Mouse (Mus musculus) naive thymus-derived CD4-positive, alpha-beta T cell, adult 2 months (primary cell): ENCODE measurements around the gene Nav3.
"Not testable (repeated sequence)": the region's sequence is repeated elsewhere in the genome, so short reads cannot be mapped to it uniquely, and the experiment has no call there.

Source experiments
- DNase-seq: peaks from one replicate; pipeline ENCODE4 v3.0.0-alpha.2; 2011; ENCODE audit warnings: low read depth

Gene Nav3

GRCm38 (mm10) chr10:110383506-110384229 is 72.3 kb downstream of the Nav3 start:
- DNase-seq, result not testable (repeated sequence)

GRCm38 (mm10) chr10:110380792-110381191 is 75.2 kb downstream of the Nav3 start:
- no peak for DNase-seq

- no peak for DNase-seq
Observed at GRCm38 (mm10) chr10:110372724-110373455, 83.1 kb downstream of the Nav3 start.

- DNase-seq, result no peak
Observed at GRCm38 (mm10) chr10:110352148-110352547, 103.9 kb downstream of the Nav3 start.

- no peak for DNase-seq
Observed at GRCm38 (mm10) chr10:110330030-110330429, 126.0 kb downstream of the Nav3 start.

GRCm38 (mm10) chr10:110329629-110330028 is 126.4 kb downstream of the Nav3 start:
- no peak for DNase-seq

GRCm38 (mm10) chr10:110322082-110322632 is 133.8 kb downstream of the Nav3 start:
- no peak for DNase-seq

GRCm38 (mm10) chr10:110317275-110317674 is 138.7 kb downstream of the Nav3 start:
- DNase-seq, result no peak

- DNase-seq, result no peak
Observed at GRCm38 (mm10) chr10:110314525-110314924, 141.5 kb downstream of the Nav3 start.

GRCm38 (mm10) chr10:110313959-110314358 is 142.0 kb downstream of the Nav3 start:
- no peak for DNase-seq

GRCm38 (mm10) chr10:110309511-110309910 is 146.5 kb downstream of the Nav3 start:
- DNase-seq, result no peak

GRCm38 (mm10) chr10:110305609-110306008 is 150.4 kb downstream of the Nav3 start:
- DNase-seq, result no peak

- DNase-seq, result no peak
Observed at GRCm38 (mm10) chr10:110290016-110290623, 165.9 kb downstream of the Nav3 start.

GRCm38 (mm10) chr10:110283879-110284278 is 172.1 kb downstream of the Nav3 start:
- DNase-seq, result no peak

GRCm38 (mm10) chr10:110272818-110273217 is 183.2 kb downstream of the Nav3 start:
- no peak for DNase-seq

- no peak for DNase-seq
Observed at GRCm38 (mm10) chr10:110270561-110270960, 185.4 kb downstream of the Nav3 start.

- DNase-seq, result no peak
Observed at GRCm38 (mm10) chr10:110242128-110242561, 213.9 kb downstream of the Nav3 start.

- no peak for DNase-seq
Observed at GRCm38 (mm10) chr10:110240667-110241066, 215.3 kb downstream of the Nav3 start.

GRCm38 (mm10) chr10:110233307-110233930 is 222.6 kb downstream of the Nav3 start:
- no peak for DNase-seq

- DNase-seq, result no peak
Observed at GRCm38 (mm10) chr10:110206411-110206810, 249.6 kb downstream of the Nav3 start.

- DNase-seq, result no peak
Observed at GRCm38 (mm10) chr10:110204121-110204697, 251.8 kb downstream of the Nav3 start.

GRCm38 (mm10) chr10:110192881-110193280 is 263.1 kb downstream of the Nav3 start:
- no peak for DNase-seq
